Mouse (Mus musculus) erythroblast, embryonic 14.5 days (primary cell): ENCODE measurements around the gene Pgpep1.

Source experiments
- GATA1 ChIP-seq: IDR thresholded peaks from 2 replicates; pipeline ENCODE4 v1.6.1; 2012; ENCODE audit warnings: low read length, inconsistent platforms, mixed read lengths
- TAL1 ChIP-seq: IDR thresholded peaks from 3 replicates; pipeline ENCODE4 v1.6.1; 2012; ENCODE audit warnings: low read length, inconsistent platforms, mixed read lengths

- TF ChIP-seq TAL1 (no peak), GATA1 (no peak)
Measured at GRCm38 (mm10) chr8:70665599-70665998, 5.4 kb upstream of the Pgpep1 start.
